Mouse (Mus musculus): Measurements from ENCODE around the gene Slc25a16. TPM values are rescaled to one million over a fixed set of nuclear protein-coding genes. Genes with fewer than 3 reads are reported as not detected.
A peak's percentile ranks its signal among the peaks of the same experiment; 100 is the strongest.

Slc25a16 gene
- polyA plus RNA-seq, 1 experiment from 2014 or later: 14.3 TPM

GRCm38 (mm10) chr10:62911120-62911519, 9.3 kb upstream of the Slc25a16 start:
- no peaks in the 10 kb centered on the region for H3K9me3 ChIP-seq (ENCODE audit: low read length)
- TF ChIP-seq CTCF (IDR thresholded peaks at IDR 0.05; ENCODE audit: low read depth) (no peak), EP300 (IDR thresholded peaks at IDR 0.05; ENCODE audit: low read depth) (no peak)
- H3K27me3 ChIP-seq (ENCODE audit: insufficient read depth, low read length): no peaks in the 10 kb centered on the region
- no peak overlapping the region for H3K4me3 ChIP-seq (ENCODE audit: low read depth, low read length)
- ATAC-seq: no peak
- DNase-seq: no peak
- no peak overlapping the region for H3K9ac ChIP-seq (replicated peaks)
- no peaks in the 10 kb centered on the region for H3K36me3 ChIP-seq (replicated peaks; ENCODE audit: insufficient read depth, low read length)
- H3K4me2 ChIP-seq (ENCODE audit: low read depth, low read length): no peak overlapping the region
- 55% methylated on average over 2 of the region's 2 CpGs for WGBS (ENCODE audit: insufficient replicate concordance)
- H3K4me1 ChIP-seq (ENCODE audit: insufficient read depth): no peaks in the 10 kb centered on the region
- no peak overlapping the region for H3K27ac ChIP-seq (ENCODE audit: low read depth)

GRCm38 (mm10) chr10:62918985-62919384, 1.4 kb upstream of the Slc25a16 start:
- no peak for ATAC-seq
- WGBS (ENCODE audit: insufficient replicate concordance): 46% methylated on average over 3 of the region's 3 CpGs
- TF ChIP-seq EP300 (IDR thresholded peaks at IDR 0.05; ENCODE audit: low read depth) (no peak), CTCF (IDR thresholded peaks at IDR 0.05; ENCODE audit: low read depth) (no peak)

GRCm38 (mm10) chr10:62920766-62921156, 328 bp downstream of the Slc25a16 start:
- Histone ChIP-seq H3K4me2 (ENCODE audit: low read depth, low read length) (peak overlapping the region; percentile 70), H3K9ac (replicated peaks) (peak overlapping the region; percentile 98), H3K4me3 (ENCODE audit: low read depth, low read length) (peak overlapping the region; percentile 100), H3K27me3 (ENCODE audit: insufficient read depth, low read length) (no peaks in the 10 kb centered on the region), H3K9me3 (ENCODE audit: low read length) (no peaks in the 10 kb centered on the region), H3K4me1 (ENCODE audit: insufficient read depth) (peaks cover 16% of the 10 kb centered on the region), H3K27ac (ENCODE audit: low read depth) (peak overlapping the region; percentile 94), H3K36me3 (replicated peaks; ENCODE audit: insufficient read depth, low read length) (no peaks in the 10 kb centered on the region)
- ATAC-seq (peak; percentile 71), DNase-seq (no peak)
- TF ChIP-seq CTCF (IDR thresholded peaks at IDR 0.05; ENCODE audit: low read depth) (no peak), EP300 (IDR thresholded peaks at IDR 0.05; ENCODE audit: low read depth) (no peak)
- WGBS (ENCODE audit: insufficient replicate concordance): under 1% methylated on average over 29 of the region's 29 CpGs

More at GRCm38 (mm10) chr10:62918985-62919384, 1.4 kb upstream of the Slc25a16 start:
- H3K9ac ChIP-seq (replicated peaks): no peak overlapping the region
- no peak overlapping the region for H3K27ac ChIP-seq (ENCODE audit: low read depth)
- no peaks in the 10 kb centered on the region for H3K27me3 ChIP-seq (ENCODE audit: insufficient read depth, low read length)
- no peaks in the 10 kb centered on the region for H3K36me3 ChIP-seq (replicated peaks; ENCODE audit: insufficient read depth, low read length)
- H3K4me1 ChIP-seq (ENCODE audit: insufficient read depth): peaks cover 13% of the 10 kb centered on the region
- no peak overlapping the region for H3K4me2 ChIP-seq (ENCODE audit: low read depth, low read length)
- H3K4me3 ChIP-seq (ENCODE audit: low read depth, low read length): no peak overlapping the region
- H3K9me3 ChIP-seq (ENCODE audit: low read length): no peaks in the 10 kb centered on the region
- no peak for DNase-seq

GRCm38 (mm10) chr10:62924096-62924635, 3.7 kb downstream of the Slc25a16 start:
- H3K4me3 ChIP-seq (ENCODE audit: low read depth, low read length): no peak overlapping the region
- ATAC-seq (no peak), DNase-seq (no peak)
- no peak overlapping the region for H3K27ac ChIP-seq (ENCODE audit: low read depth)
- TF ChIP-seq CTCF (IDR thresholded peaks at IDR 0.05; ENCODE audit: low read depth) (no peak), EP300 (IDR thresholded peaks at IDR 0.05; ENCODE audit: low read depth) (no peak)
- H3K36me3 ChIP-seq (replicated peaks; ENCODE audit: insufficient read depth, low read length): peaks cover 12% of the 10 kb centered on the region
- H3K9me3 ChIP-seq (ENCODE audit: low read length): no peaks in the 10 kb centered on the region
- H3K4me2 ChIP-seq (ENCODE audit: low read depth, low read length): no peak overlapping the region
- H3K27me3 ChIP-seq (ENCODE audit: insufficient read depth, low read length): no peaks in the 10 kb centered on the region
- H3K9ac ChIP-seq (replicated peaks): no peak overlapping the region
- 80% methylated on average over 4 of the region's 4 CpGs for WGBS (ENCODE audit: insufficient replicate concordance)
- peaks cover 16% of the 10 kb centered on the region for H3K4me1 ChIP-seq (ENCODE audit: insufficient read depth)

- H3K36me3 ChIP-seq (replicated peaks; ENCODE audit: insufficient read depth, low read length): peaks cover 36% of the 10 kb centered on the region
- WGBS (ENCODE audit: insufficient replicate concordance): 90% methylated on average over 1 of the region's 1 CpGs
These were observed 11.9 kb downstream of the Slc25a16 start for GRCm38 (mm10) chr10:62932381-62932780.

GRCm38 (mm10) chr10:62944975-62945580, 24.6 kb downstream of the Slc25a16 start:
- 0 out of 2 replicates have a peak overlapping the region, but pooled peaks have one; percentile 4 for H3K4me2 ChIP-seq (ENCODE audit: low read depth, low read length)
- no peaks in the 10 kb centered on the region for H3K9me3 ChIP-seq (ENCODE audit: low read length)
- peaks cover 24% of the 10 kb centered on the region for H3K36me3 ChIP-seq (replicated peaks; ENCODE audit: insufficient read depth, low read length)
- no peak overlapping the region for H3K4me3 ChIP-seq (ENCODE audit: low read depth, low read length)
- DNase-seq (peak; percentile 34), ATAC-seq (peak; percentile 16; the same call in 1 of the 2 replicates)
- no peak overlapping the region for H3K9ac ChIP-seq (replicated peaks)
- H3K4me1 ChIP-seq (ENCODE audit: insufficient read depth): peaks cover 6% of the 10 kb centered on the region; the same call in 1 of the 2 replicates
- TF ChIP-seq EP300 (IDR thresholded peaks at IDR 0.05; ENCODE audit: low read depth) (no peak), CTCF (IDR thresholded peaks at IDR 0.05; ENCODE audit: low read depth) (no peak)
- H3K27ac ChIP-seq (ENCODE audit: low read depth): 0 out of 2 replicates have a peak overlapping the region, but pooled peaks have one; percentile 19
- WGBS (ENCODE audit: insufficient replicate concordance): 48% methylated on average over 10 of the region's 10 CpGs
- no peaks in the 10 kb centered on the region for H3K27me3 ChIP-seq (ENCODE audit: insufficient read depth, low read length)

More at GRCm38 (mm10) chr10:62932381-62932780, 11.9 kb downstream of the Slc25a16 start:
- ATAC-seq (no peak), DNase-seq (no peak)
- no peaks in the 10 kb centered on the region for H3K9me3 ChIP-seq (ENCODE audit: low read length)
- H3K27ac ChIP-seq (ENCODE audit: low read depth): no peak overlapping the region
- TF ChIP-seq EP300 (IDR thresholded peaks at IDR 0.05; ENCODE audit: low read depth) (no peak), CTCF (IDR thresholded peaks at IDR 0.05; ENCODE audit: low read depth) (peak; percentile 28; the same call in 1 of the 2 replicates)
- H3K9ac ChIP-seq (replicated peaks): no peak overlapping the region
- H3K4me3 ChIP-seq (ENCODE audit: low read depth, low read length): no peak overlapping the region
- no peak overlapping the region for H3K4me2 ChIP-seq (ENCODE audit: low read depth, low read length)
- H3K4me1 ChIP-seq (ENCODE audit: insufficient read depth): no peaks in the 10 kb centered on the region
- H3K27me3 ChIP-seq (ENCODE audit: insufficient read depth, low read length): no peaks in the 10 kb centered on the region
